Mouse (Mus musculus): ENCODE data around the gene Tmem160.

DNA sequence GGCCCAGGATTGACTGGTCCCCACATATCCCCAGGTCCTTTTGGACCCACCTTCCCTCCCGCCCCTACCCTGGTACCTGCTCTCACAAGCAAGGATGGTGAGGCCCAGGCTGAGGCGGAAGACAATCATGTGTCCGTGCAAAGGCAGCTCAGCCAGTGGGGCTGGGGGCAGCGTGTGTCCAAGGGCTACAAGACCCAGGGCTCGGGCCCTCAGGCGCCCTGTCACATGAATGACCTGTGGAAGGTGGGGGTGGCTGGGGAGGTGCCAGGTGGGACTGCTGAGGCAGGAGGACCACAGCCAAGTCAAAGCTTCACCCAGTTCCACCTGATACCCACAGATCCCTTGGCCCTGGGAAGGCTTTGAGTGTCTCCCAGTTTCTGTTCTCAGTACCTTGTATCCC is 9.1 kb downstream of the Tmem160 start:
- no peak for TF ChIP-seq CTCF (IDR thresholded peaks at IDR 0.05)
- no peak for TF ChIP-seq EP300 (IDR thresholded peaks at IDR 0.05)

All from lung, postnatal 0 days (tissue).